Mouse (Mus musculus) heart, adult 2 months (tissue): ENCODE results near the gene Il7r.

ENCODE experiments used
- CTCF ChIP-seq: fragments of 200-600 bp; IDR thresholded peaks from 2 replicates; pipeline ENCODE4 v1.8.1; 2022; ENCODE audit warnings: antibody characterized with exemption, mild to moderate bottlenecking, moderate library complexity
- EP300 ChIP-seq: fragments of 200-500 bp; IDR thresholded peaks from 2 replicates; pipeline ENCODE4 v1.6.1; 2011; ENCODE audit warnings: low read depth, low read length, control low read depth; ENCODE audit not compliant: insufficient read depth

GRCm38 (mm10) chr15:9548951-9549350 lies 19.0 kb upstream of the Il7r start:
- no peak for TF ChIP-seq CTCF
- TF ChIP-seq EP300: no peak
